Mouse (Mus musculus) brain, embryonic 14.5 days (tissue): ENCODE data around the gene Pcbp3.

Source experiments
- CTCF ChIP-seq: fragments of 200-500 bp; IDR thresholded peaks from 2 replicates; pipeline ENCODE4 v1.5.1; 2012; ENCODE audit warnings: inconsistent platforms, mild to moderate bottlenecking, moderate library complexity, borderline replicate concordance; ENCODE audit not compliant: insufficient read depth, insufficient read length; ENCODE audit errors: extremely low read depth
- POLR2A ChIP-seq: fragments of 200-500 bp; IDR thresholded peaks from 2 replicates; pipeline ENCODE4 v1.6.1; 2012; ENCODE audit warnings: mild to moderate bottlenecking, inconsistent platforms, borderline replicate concordance; ENCODE audit not compliant: poor library complexity, insufficient read depth, insufficient read length, severe bottlenecking; ENCODE audit errors: extremely low read depth

- TF ChIP-seq CTCF (no peak), POLR2A (no peak)
Observed at GRCm38 (mm10) chr10:76898428-76898827, 63.3 kb downstream of the Pcbp3 start.
